Mouse (Mus musculus): ENCODE measurements around the gene Slain1.
"Not testable (repeated sequence)": the region's sequence is repeated elsewhere in the genome, so short reads cannot be mapped to it uniquely, and the experiment has no call there.

Gene Slain1

GRCm38 (mm10) chr14:103720637-103721355 is 70.8 kb downstream of the Slain1 start:
- DNase-seq (ENCODE audit: low read depth, low spot score) = peak; percentile 89

- no peak for DNase-seq (ENCODE audit: low read depth, low spot score)
Measured at GRCm38 (mm10) chr14:103723314-103723713, 73.3 kb downstream of the Slain1 start.

GRCm38 (mm10) chr14:103723841-103724240 is 73.8 kb downstream of the Slain1 start:
- DNase-seq (ENCODE audit: low read depth, low spot score) = no peak

DNA sequence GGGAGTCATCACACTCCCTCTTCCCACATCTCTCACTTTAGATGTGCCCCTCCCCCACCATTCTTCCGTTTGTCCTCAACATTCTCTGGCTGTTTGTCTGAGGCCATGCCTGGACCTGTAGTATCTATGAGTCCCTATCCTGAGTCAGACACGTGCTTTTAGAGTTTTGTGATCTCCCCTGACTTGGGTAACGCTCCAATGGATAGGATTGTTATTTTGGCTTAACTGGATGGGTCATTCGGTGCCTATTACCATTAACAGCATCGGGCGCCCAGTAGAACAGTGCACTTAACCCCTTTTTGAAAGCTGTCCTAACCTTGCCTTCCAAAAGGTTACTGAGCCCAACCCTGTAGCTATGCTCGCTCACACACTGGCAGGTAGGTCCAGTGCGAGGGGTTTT is 78.5 kb downstream of the Slain1 start:
- DNase-seq (ENCODE audit: low read depth, low spot score) = no peak

DNA sequence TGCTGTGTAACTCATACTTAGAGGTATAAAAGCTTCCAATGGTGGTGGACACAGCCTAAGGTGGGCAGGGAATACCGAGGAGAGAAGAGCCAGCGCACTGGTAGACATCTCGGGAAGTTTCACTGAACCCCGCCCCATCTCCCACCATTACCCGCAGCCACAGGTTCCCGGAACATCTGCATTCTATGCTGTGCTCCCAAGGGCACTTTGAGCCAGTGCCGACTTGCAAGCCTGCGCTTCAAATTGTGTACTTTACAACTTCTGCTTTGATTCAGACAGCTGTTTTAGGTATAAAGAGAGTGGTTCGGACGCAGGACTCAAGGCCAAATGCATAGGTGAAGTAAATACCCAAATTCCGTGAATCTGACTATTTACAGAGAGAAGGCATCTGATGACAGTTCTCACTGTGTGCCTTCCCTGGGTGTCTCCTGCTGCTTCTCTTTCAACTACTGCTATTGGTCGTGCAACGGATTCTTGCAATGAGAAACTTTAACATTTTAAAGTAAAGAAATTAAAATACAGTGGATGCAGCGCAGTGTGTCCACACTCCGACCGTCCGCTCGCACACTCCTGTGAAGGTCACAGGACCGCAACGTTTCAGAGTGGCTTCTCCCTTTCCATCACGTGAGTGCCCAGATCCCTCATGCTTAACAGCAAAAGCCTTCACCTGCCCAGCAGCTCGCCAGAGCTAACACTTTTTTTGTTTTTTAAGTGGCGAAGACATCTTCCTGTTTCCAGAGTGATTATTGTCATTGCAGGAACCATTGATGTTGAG is 79.1 kb downstream of the Slain1 start:
- DNase-seq (ENCODE audit: low read depth, low spot score) = no peak

GRCm38 (mm10) chr14:103729760-103730367 is 79.8 kb downstream of the Slain1 start:
- peak; percentile 23 for DNase-seq (ENCODE audit: low read depth, low spot score)

- DNase-seq (ENCODE audit: low read depth, low spot score) = no peak
Measured at GRCm38 (mm10) chr14:103732626-103733025, 82.6 kb downstream of the Slain1 start.

DNA sequence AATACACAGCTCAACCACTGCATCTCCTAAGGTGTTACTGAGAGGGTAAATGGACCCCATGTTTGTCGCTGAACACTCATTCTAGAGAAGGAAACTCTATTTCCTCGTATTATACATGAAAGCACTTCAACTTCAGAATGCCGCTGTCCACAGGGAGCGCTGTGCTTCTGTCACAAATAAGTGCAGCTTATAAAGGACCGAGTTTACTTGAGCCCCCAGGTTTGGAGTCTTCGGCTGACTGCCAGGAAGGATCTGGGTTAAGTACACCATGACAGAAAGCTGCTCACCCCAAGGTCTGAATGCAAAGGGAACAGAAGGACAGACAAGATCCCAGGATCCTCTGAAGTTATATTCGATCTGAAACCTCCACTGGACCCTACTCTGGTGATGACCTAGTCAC is 91.2 kb downstream of the Slain1 start:
- DNase-seq (ENCODE audit: low read depth, low spot score) = no peak

GRCm38 (mm10) chr14:103742150-103742549 is 92.1 kb downstream of the Slain1 start:
- no peak for DNase-seq (ENCODE audit: low read depth, low spot score)

DNA sequence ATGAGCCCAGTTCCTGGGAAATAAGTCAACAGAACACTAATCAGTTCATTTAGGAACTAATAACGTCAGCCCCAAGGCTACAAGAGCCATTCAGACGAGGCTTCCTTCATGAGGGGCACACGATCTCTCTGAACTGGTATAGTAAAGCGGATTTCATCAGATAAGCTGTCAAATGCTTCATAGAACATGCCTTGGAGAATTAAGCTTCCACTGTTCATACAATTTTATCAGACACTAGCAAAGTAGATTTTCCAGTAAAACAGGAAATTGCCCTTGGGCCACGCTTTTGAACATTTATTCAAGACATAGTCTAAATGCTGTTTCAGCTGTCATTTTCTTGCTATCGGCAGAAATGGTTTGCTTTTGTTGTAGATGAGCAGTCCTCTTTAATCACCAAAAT is 97.3 kb downstream of the Slain1 start:
- DNase-seq (ENCODE audit: low read depth, low spot score) = no peak

- not testable (repeated sequence) for DNase-seq (ENCODE audit: low read depth, low spot score)
Measured at GRCm38 (mm10) chr14:103750638-103751037, 100.6 kb downstream of the Slain1 start.

DNA sequence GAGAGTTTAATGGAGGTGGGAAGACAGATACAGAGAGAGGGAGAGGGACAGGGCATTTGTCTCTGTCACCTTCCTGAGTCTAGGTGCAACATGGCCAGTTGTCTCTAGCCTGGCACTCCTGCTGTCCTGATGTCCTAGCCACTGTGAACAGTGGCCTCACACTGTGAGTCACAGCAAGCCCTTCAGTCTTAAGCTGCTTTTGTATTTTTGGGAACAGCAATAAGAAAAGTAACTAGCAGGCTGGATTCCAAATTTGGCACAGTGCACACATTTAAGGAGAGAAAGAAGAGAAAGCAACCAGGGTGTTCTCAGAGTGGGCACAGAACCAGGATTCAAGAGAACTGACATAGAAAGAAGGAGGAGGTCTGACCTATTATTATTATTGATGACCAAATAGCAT is 101.4 kb downstream of the Slain1 start:
- peak; percentile 68 for DNase-seq (ENCODE audit: low read depth, low spot score)

DNA sequence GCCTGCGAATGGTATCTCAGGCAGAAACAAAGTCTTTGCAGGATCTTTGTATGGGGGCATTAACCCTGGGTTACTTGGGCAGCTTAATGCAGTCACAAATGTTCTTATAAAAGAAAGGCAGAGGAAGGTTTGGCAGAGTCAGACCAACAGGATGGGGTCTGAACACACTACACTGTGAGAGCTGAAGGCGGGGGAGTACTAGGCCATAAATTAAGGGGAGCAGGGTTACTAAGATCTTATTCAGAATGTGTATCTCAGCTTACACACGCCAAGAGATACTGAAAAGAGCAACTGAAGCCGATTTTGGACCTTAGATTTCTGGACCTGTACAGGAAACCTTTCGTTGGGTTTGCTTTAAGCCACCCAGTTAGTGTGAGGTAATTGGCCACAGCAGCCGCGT is 102.7 kb downstream of the Slain1 start:
- DNase-seq (ENCODE audit: low read depth, low spot score) = no peak

GRCm38 (mm10) chr14:103754041-103754440 is 104.0 kb downstream of the Slain1 start:
- no peak for DNase-seq (ENCODE audit: low read depth, low spot score)

DNA sequence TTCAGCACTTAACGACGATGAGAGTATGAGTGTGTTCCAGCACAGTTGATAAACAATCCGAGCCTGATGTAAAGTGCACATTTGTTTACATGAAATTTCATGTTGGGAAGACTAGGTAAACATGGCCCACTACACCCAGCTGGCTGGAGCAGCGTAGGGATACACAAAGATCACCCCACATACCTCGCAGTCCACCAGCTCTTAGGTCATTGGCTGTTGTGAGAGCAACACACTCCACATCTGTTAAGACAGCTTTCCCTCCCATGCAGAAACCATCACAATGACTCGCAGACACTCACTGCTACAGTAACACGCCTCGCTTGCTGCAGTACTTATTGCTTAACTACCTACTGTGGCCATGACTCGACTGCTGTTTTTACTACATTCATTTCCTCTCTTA is 104.4 kb downstream of the Slain1 start:
- DNase-seq (ENCODE audit: low read depth, low spot score) = no peak
